In the genomic region with DNA sequence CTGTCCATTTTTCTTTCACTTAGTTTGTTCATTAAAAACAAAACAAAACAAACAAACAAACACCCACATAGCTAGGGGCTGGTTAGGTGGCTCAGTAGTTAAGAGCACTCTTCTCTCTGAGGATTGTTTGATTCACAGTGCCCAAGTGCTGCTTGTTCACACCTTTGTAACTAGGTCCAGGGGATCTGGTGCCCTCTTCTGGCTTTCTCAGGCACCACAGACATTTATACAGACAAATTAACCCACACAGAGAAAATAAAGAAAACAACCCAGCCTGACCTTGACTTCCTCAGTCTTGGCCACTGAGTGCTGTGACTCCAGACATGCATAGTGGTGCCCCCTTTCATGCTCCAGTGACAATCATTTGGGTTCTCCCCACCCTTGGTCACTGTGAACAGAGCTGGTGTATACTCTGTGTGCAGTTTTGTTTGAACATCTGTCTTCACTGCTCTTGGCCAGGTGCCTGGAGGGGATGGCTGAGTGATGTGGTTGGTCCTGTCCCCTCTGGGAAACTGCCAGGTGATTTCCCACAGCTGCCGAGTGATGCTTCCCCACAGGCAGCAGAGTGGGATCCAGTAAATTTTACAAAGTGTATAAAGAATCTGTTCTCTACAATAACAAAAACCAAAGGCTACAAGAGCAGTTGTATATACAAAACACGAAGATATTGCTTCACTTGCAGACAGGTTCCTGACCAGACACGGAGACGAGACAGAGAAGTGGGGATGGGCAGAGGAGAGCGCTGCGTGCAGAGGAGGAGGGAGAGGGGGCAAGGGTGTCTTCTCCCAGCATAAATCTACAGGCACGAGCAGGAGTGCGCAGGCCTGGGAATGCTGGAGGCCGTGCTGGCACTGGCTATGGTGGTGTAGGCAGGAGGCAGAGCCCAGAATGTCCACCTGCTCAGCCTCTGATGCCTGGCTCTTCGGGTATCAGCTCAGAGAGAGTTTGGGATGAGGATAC, we compare ENCODE assay signal across 8 mouse cellular contexts. TPM values are rescaled to one million over a fixed set of nuclear protein-coding genes. Genes with fewer than 3 reads are reported as not detected.
A peak's percentile ranks its signal among the peaks of the same experiment; 100 is the strongest.
DNase-seq lines count a peak whose midpoint lies in the region; ATAC-seq and TF ChIP-seq lines count a peak whose summit lies in the region.
"Not testable (repeated sequence)": the region's sequence is repeated elsewhere in the genome, so short reads cannot be mapped to it uniquely, and the experiment has no call there.

No protein-coding gene starts in this region.

- WGBS in kidney, postnatal 0 days, result 30% methylated on average over 8 of the region's 10 CpGs
- WGBS in lung, embryonic 15.5 days, result 31% methylated on average over 9 of the region's 10 CpGs
- 76% methylated on average over 9 of the region's 10 CpGs for WGBS in thymus, adult 2 months

- peak; percentile 31 to 36 for DNase-seq in B cell, adult 2 months
- peak; percentile 14 for DNase-seq in adrenal gland, postnatal 10 days
- DNase-seq in heart, postnatal 14 days, result peak; percentile 46 to 61
- not testable (repeated sequence) for DNase-seq in kidney, postnatal 0 days (ENCODE audit: low spot score)
- DNase-seq in thymus, adult 2 months, result peak; percentile 40

- not testable (repeated sequence) for TF ChIP-seq POLR2A in thymus, adult 2 months (IDR thresholded peaks at IDR 0.05; ENCODE audit: control insufficient read depth, extremely low read depth, insufficient read depth, low read length, poor library complexity)

- H3K4me3 ChIP-seq in kidney, postnatal 0 days (replicated peaks; ENCODE audit: low read depth, low read length); lung, embryonic 15.5 days; thymus, adult 2 months (ENCODE audit: control insufficient read depth, insufficient read depth, low read length): not testable (repeated sequence)

- H3K9me3 ChIP-seq in kidney, postnatal 0 days (replicated peaks; ENCODE audit: low read length); lung, embryonic 15.5 days: not testable (repeated sequence)

- H3K9ac ChIP-seq in kidney, postnatal 0 days (ENCODE audit: low read depth, low read length); lung, embryonic 15.5 days: not testable (repeated sequence)

- ATAC-seq in erythroblast, adult 5-6 weeks (replicated peaks; ENCODE audit: low FRiP score, poor library complexity, severe bottlenecking), result 0 out of 2 replicates have a peak, but pooled peaks have one; percentile 45
- not testable (repeated sequence) for ATAC-seq in kidney, postnatal 0 days (replicated peaks; ENCODE audit: low FRiP score, low read depth)
- peak; percentile 84 for ATAC-seq in lung, embryonic 15.5 days (ENCODE audit: borderline replicate concordance, extremely low read depth, low FRiP score, low TSS enrichment)
- ATAC-seq in monocyte, adult 5-6 weeks (replicated peaks; ENCODE audit: insufficient number of reproducible peaks, low FRiP score, low TSS enrichment, poor library complexity, severe bottlenecking), result 0 out of 2 replicates have a peak, but pooled peaks have one; percentile 35

- not testable (repeated sequence) for H3K36me3 ChIP-seq in kidney, postnatal 0 days (ENCODE audit: insufficient read depth, low read length); lung, embryonic 15.5 days; thymus, adult 2 months (ENCODE audit: control insufficient read depth, insufficient read depth, low read length)

- H3K4me2 ChIP-seq in kidney, postnatal 0 days (ENCODE audit: low read length); lung, embryonic 15.5 days: not testable (repeated sequence)

- not testable (repeated sequence) for H3K4me1 ChIP-seq in kidney, postnatal 0 days (replicated peaks; ENCODE audit: insufficient read depth, low read length); lung, embryonic 15.5 days; thymus, adult 2 months (replicated peaks; ENCODE audit: control insufficient read depth, insufficient read depth, low read length)

- not testable (repeated sequence) for H3K27ac ChIP-seq in kidney, postnatal 0 days; lung, embryonic 15.5 days; thymus, adult 2 months (ENCODE audit: control insufficient read depth, insufficient read depth, low read length)

- intact Hi-C loops in heart, postnatal 14 days (cut with DNase I), result not testable (repeated sequence)

- not testable (repeated sequence) for H3K27me3 ChIP-seq in kidney, postnatal 0 days (ENCODE audit: insufficient read depth, low read length); lung, embryonic 15.5 days; thymus, adult 2 months (ENCODE audit: control insufficient read depth, insufficient read depth, low read length)

- peak; percentile 58 for TF ChIP-seq CTCF in kidney, postnatal 0 days (IDR thresholded peaks at IDR 0.05; ENCODE audit: low read depth)
- TF ChIP-seq CTCF in thymus, adult 2 months (IDR thresholded peaks at IDR 0.05; ENCODE audit: borderline replicate concordance, control insufficient read depth, extremely low read depth, insufficient read depth, low read length, poor library complexity), result not testable (repeated sequence)

RNA-seq across cellular contexts. Expression of gene Spindoc, which starts 14.4 kb away (rescaled TPM):
- 10 to 100 TPM; 23.2 to 23.8 TPM for total RNA-seq in adrenal gland, postnatal 10 days (2021)
- total RNA-seq in erythroblast, adult 5-6 weeks (2015; ENCODE audit: low replicate concordance), result 3.3 and 7.5 TPM in 2 replicates
- 0.09 TPM in 1 of 2 replicates, not detected in the other for total RNA-seq in erythroblast, adult 5-6 weeks (2017; ENCODE audit: low replicate concordance)
- total RNA-seq in heart, postnatal 14 days (2021), result 10 to 100 TPM; 21.8 to 23.2 TPM
- 19.2 and 21.9 TPM in 2 replicates for polyA plus RNA-seq in kidney, postnatal 0 days (2015; fragmentation: Nextera tagmentation; extraction: Ambion mirVana)
- polyA plus RNA-seq in lung, embryonic 15.5 days (2015; fragmentation: Nextera tagmentation; extraction: Ambion mirVana), result 27.9 and 28.3 TPM in 2 replicates
- 4.9 to 10.9 TPM (median 5.4 TPM) in 3 replicates for total RNA-seq in monocyte, adult 5-6 weeks (2017)
- 48.9 and 61.9 TPM in 2 replicates for polyA plus RNA-seq in thymus, adult 2 months (2012; rRNA removed)

RNA-seq across cellular contexts. Expression of gene 2700081O15Rik, which starts 20.3 kb away (rescaled TPM):
- 10 to 100 TPM; 29.6 to 37.6 TPM for total RNA-seq in adrenal gland, postnatal 10 days (2021)
- total RNA-seq in erythroblast, adult 5-6 weeks (2015; ENCODE audit: low replicate concordance), result 0.21 TPM in 1 of 2 replicates, not detected in the other
- 0.34 and 0.70 TPM in 2 replicates for total RNA-seq in erythroblast, adult 5-6 weeks (2017; ENCODE audit: low replicate concordance)
- total RNA-seq in heart, postnatal 14 days (2021), result 10 to 100 TPM; 23.7 to 23.8 TPM
- polyA plus RNA-seq in kidney, postnatal 0 days (2015; fragmentation: Nextera tagmentation; extraction: Ambion mirVana), result 4.8 and 5.2 TPM in 2 replicates
- polyA plus RNA-seq in lung, embryonic 15.5 days (2015; fragmentation: Nextera tagmentation; extraction: Ambion mirVana), result 6.2 and 6.8 TPM in 2 replicates
- 0.38 to 1.4 TPM (median 0.49 TPM) in 3 replicates for total RNA-seq in monocyte, adult 5-6 weeks (2017)
- 68.3 and 80.8 TPM in 2 replicates for polyA plus RNA-seq in thymus, adult 2 months (2012; rRNA removed)

RNA-seq across cellular contexts. Expression of gene Mark2, which starts 55.5 kb away (rescaled TPM):
- total RNA-seq in adrenal gland, postnatal 10 days (2021), result 10 to 100 TPM; 61.8 to 73.3 TPM
- total RNA-seq in erythroblast, adult 5-6 weeks (2015; ENCODE audit: low replicate concordance), result 39.9 and 57.1 TPM in 2 replicates
- 19.4 and 48.1 TPM in 2 replicates for total RNA-seq in erythroblast, adult 5-6 weeks (2017; ENCODE audit: low replicate concordance)
- total RNA-seq in heart, postnatal 14 days (2021), result 10 to 100 TPM; 51.9 to 55.4 TPM
- polyA plus RNA-seq in kidney, postnatal 0 days (2015; fragmentation: Nextera tagmentation; extraction: Ambion mirVana), result 32.9 and 35.5 TPM in 2 replicates
- polyA plus RNA-seq in lung, embryonic 15.5 days (2015; fragmentation: Nextera tagmentation; extraction: Ambion mirVana), result 42.9 and 49.0 TPM in 2 replicates
- 24.9 to 78.8 TPM (median 41.5 TPM) in 3 replicates for total RNA-seq in monocyte, adult 5-6 weeks (2017)
- polyA plus RNA-seq in thymus, adult 2 months (2012; rRNA removed), result 189 and 212 TPM in 2 replicates

Comparison
In these comparisons a context has a peak if more than half of its experiments do, and no peak if none do; other contexts are left out.
1. RNA of gene 2700081O15Rik, which starts 20.3 kb away (total RNA-seq): 29.6 to 37.6 TPM in adrenal gland, postnatal 10 days and 23.7 to 23.8 TPM in heart, postnatal 14 days; 0.38 to 1.4 TPM in monocyte, adult 5-6 weeks and 0.21 to 0.70 TPM in erythroblast, adult 5-6 weeks; every median in the first group is over 10 times any median in the second.